Mouse (Mus musculus): ENCODE results near the gene Slc16a8. TPM values are rescaled to one million over a fixed set of nuclear protein-coding genes. Genes with fewer than 3 reads are reported as not detected.
A peak's percentile ranks its signal among the peaks of the same experiment; 100 is the strongest.

The Slc16a8 gene
- not detected in 2 replicates for total RNA-seq (2017)

DNA sequence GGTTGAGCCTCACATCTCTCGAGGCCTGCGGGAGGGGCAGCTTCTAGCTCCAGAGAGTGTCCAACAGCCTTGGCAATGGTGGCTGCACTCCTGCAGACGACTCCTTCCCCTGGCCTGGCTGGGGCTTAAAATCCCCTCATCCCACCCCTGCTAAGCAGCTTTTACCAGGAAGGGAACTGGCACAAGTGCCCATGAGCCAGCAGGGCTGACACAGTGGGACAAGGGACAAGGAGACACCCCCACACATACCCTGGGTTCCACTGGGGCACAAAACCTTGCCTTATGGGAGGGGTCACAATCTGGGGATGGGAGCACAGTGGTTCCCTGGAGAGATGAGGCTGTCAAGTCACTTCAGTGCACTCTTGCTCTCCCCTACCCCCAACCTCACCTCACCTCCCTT lies at the start of gene Slc16a8:
TSS of gene Slc16a8 (minus strand) at position 101 of the 400 bp plus-strand sequence.
- no peak for ATAC-seq (replicated peaks in 1 of 2; ENCODE audit: insufficient read depth in 1 of 2, low FRiP score in 2 of 2, low TSS enrichment in 1 of 2, low read depth in 1 of 2, poor library complexity in 2 of 2, severe bottlenecking in 2 of 2)

GRCm38 (mm10) chr15:79303725-79304124 lies 49.2 kb upstream of the Slc16a8 start:
- ATAC-seq (replicated peaks in 1 of 2; ENCODE audit: insufficient read depth in 1 of 2, low FRiP score in 2 of 2, low TSS enrichment in 1 of 2, low read depth in 1 of 2, poor library complexity in 2 of 2, severe bottlenecking in 2 of 2), result no peak

DNA sequence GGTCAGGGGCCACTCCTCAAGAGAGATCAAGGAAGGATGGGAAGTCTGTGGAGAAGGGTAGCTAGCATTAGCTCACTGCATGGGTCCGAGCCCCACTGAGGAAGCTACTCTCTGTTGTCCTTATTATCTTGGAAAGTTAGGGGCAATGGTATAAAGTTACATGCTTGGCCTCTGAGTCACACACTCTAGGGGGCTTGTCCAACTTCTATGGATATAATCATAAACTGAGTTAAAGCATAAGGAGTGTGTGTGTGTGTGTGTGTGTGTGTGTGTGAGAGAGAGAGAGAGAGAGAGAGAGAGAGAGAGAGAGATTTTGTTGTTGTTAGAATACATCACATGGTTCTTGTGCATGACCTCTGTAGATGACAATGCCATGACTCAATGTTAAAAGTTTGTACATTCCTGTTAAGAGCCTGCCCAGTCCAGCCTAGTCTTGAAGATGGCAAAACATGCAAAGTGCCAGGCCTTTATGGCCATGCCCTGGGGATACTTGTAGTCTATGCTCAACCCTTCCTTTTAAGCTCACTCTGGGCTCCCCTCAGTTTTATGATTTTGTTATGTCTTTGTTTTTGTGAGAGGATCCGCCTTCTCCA lies 45.1 kb upstream of the Slc16a8 start:
- ATAC-seq (replicated peaks in 1 of 2; ENCODE audit: insufficient read depth in 1 of 2, low FRiP score in 2 of 2, low TSS enrichment in 1 of 2, low read depth in 1 of 2, poor library complexity in 2 of 2, severe bottlenecking in 2 of 2), result no peak

GRCm38 (mm10) chr15:79298553-79298952 lies 44.0 kb upstream of the Slc16a8 start:
- ATAC-seq (replicated peaks in 1 of 2; ENCODE audit: insufficient read depth in 1 of 2, low FRiP score in 2 of 2, low TSS enrichment in 1 of 2, low read depth in 1 of 2, poor library complexity in 2 of 2, severe bottlenecking in 2 of 2), result no peak

DNA sequence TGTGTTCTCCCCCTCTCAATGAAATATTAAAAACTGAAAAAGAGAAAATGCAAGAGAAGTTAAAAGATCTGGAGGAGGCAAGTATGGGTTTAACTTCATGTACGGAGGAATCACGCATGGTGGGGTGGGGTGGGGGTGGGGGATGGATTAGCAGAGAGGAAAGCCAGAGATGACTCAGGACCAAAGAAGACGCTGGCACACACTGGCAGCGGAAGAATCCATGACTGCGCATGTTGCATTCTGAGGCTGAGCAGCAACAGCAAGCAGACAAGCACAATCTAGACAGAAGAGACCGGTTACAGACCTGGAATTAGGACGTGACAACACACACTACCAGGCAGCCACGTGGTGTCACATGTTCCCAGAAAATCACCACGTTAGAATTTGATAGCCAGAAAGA lies 38.2 kb upstream of the Slc16a8 start:
- ATAC-seq (replicated peaks in 1 of 2; ENCODE audit: insufficient read depth in 1 of 2, low FRiP score in 2 of 2, low TSS enrichment in 1 of 2, low read depth in 1 of 2, poor library complexity in 2 of 2, severe bottlenecking in 2 of 2), result no peak

DNA sequence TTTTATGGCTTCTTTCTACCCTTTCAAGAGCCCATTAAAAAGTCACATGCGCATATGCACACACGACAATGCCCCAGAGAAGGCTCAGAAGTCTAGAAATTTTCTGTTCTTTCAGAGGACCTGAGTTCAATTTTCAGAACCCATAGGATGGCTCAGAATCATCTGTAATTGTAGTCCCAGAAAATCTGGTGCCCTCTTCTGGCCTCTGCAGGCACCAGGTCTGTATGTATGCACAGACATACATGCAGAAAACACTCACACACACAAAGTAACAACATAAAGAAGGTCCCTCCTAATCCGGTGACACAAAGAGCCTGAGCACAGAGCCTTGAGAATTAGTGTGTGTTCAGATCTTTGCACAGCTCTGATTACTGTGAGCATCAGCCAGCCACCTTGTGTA lies 35.8 kb upstream of the Slc16a8 start:
- no peak for ATAC-seq (replicated peaks in 1 of 2; ENCODE audit: insufficient read depth in 1 of 2, low FRiP score in 2 of 2, low TSS enrichment in 1 of 2, low read depth in 1 of 2, poor library complexity in 2 of 2, severe bottlenecking in 2 of 2)

DNA sequence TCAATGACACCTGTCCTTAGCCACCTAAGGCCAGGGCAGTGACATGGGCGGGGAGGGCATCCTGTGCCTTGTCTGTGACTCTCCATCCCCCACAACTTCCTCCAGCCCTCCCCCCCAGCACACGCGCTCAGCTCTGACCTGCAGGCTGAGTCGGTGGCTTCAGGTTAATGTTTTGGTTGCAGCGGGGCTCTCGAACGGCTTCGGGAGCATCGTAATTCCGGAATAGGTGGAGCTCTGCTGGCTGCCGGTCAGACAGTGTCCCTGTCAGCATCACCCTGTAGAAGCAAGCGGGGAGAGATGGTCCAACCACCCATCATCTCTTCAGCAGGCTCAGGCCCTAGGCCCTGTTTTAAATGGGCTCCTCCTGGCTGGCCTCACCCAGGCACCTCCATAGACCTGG lies 34.9 kb upstream of the Slc16a8 start:
- no peak for ATAC-seq (replicated peaks in 1 of 2; ENCODE audit: insufficient read depth in 1 of 2, low FRiP score in 2 of 2, low TSS enrichment in 1 of 2, low read depth in 1 of 2, poor library complexity in 2 of 2, severe bottlenecking in 2 of 2)

GRCm38 (mm10) chr15:79288387-79288786 lies 33.8 kb upstream of the Slc16a8 start:
- ATAC-seq (replicated peaks in 1 of 2; ENCODE audit: insufficient read depth in 1 of 2, low FRiP score in 2 of 2, low TSS enrichment in 1 of 2, low read depth in 1 of 2, poor library complexity in 2 of 2, severe bottlenecking in 2 of 2), result no peak

DNA sequence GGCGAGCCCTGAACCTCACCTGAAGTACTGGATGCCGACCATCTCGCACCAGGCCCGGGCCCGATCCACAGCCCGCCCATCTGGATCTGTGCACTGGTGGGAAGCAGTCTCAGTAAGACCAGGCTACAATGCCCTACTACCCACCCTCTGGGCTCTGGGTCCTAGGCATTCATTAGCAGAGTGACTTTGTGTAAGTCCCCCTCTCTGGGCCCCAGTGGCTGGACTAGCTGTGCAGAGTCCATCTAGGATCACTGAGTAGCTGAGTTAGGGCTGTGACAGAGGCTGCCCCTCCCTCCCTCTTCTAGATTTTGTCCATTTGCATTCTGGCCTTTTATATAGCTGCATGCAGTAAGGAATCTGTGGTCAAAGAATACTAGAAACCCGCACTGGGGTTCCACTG lies 32.5 kb upstream of the Slc16a8 start:
- ATAC-seq (replicated peaks in 1 of 2; ENCODE audit: insufficient read depth in 1 of 2, low FRiP score in 2 of 2, low TSS enrichment in 1 of 2, low read depth in 1 of 2, poor library complexity in 2 of 2, severe bottlenecking in 2 of 2), result no peak

DNA sequence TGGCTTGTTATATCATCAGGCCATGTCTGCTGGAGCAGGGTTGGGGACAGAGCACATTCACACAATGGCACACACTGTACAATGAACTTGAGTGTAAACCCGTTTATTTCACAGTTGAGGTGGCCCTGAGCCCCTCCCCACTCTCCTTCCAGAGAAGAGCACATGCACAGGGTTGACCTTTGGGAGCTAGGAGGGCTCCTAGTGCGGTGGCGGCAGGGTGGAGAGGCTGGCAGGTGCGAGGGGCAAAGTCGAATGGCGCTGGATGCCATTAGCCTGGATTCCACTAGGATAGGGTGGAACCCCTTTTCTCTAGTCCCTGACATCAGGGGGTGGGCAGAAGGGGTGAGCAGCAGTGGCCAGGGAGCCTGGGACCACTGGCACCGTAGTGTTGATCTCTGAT lies 31.6 kb upstream of the Slc16a8 start:
- ATAC-seq (replicated peaks in 1 of 2; ENCODE audit: insufficient read depth in 1 of 2, low FRiP score in 2 of 2, low TSS enrichment in 1 of 2, low read depth in 1 of 2, poor library complexity in 2 of 2, severe bottlenecking in 2 of 2), result no peak

- no peak for ATAC-seq (replicated peaks in 1 of 2; ENCODE audit: insufficient read depth in 1 of 2, low FRiP score in 2 of 2, low TSS enrichment in 1 of 2, low read depth in 1 of 2, poor library complexity in 2 of 2, severe bottlenecking in 2 of 2)
Measured at GRCm38 (mm10) chr15:79285399-79285798, 30.8 kb upstream of the Slc16a8 start, which contains the start of gene Baiap2l2. Baiap2l2 (minus strand) TSS chr15:79285537.

- no peak for ATAC-seq (replicated peaks in 1 of 2; ENCODE audit: insufficient read depth in 1 of 2, low FRiP score in 2 of 2, low TSS enrichment in 1 of 2, low read depth in 1 of 2, poor library complexity in 2 of 2, severe bottlenecking in 2 of 2)
Measured at GRCm38 (mm10) chr15:79283371-79283770, 28.8 kb upstream of the Slc16a8 start.

DNA sequence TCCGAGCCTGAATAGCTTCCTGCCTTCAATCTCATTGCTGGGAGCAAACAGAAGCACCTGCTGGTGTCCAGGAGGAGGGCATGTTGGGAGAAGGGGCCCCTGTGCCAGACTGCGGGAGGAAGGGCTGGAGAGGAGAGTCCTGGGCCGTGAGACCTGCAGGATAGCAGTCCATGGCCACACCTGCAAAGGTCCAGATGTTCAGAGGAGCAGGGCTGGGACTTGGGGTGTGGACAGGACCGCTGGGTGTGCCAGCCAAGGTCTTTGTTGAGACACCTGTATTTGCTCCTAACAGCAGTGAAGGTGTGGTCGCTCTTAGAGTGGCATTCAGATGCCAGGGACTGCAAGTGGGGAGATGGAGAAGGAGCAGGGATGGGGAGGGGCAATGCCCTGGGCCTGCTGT lies 27.9 kb upstream of the Slc16a8 start:
- no peak for ATAC-seq (replicated peaks in 1 of 2; ENCODE audit: insufficient read depth in 1 of 2, low FRiP score in 2 of 2, low TSS enrichment in 1 of 2, low read depth in 1 of 2, poor library complexity in 2 of 2, severe bottlenecking in 2 of 2)

DNA sequence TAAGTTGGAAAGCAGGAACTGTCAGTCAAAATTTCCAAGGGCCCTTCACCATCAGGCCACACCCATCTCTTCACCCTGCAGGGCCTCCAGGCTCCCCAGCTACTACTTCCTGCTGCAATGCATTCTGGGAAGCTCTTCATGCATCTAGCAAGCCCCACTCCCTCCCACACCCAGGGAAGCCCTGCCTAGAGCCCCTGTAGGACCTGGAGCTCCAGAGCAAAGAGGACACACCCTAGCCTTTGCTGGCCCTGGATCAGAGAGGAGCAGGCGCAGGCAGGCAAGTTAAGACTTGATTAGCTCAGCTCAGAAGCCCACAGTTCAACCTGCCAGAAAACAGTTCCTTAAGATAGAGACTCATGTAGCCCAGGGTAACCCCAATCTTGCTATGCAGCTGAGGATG lies 26.8 kb upstream of the Slc16a8 start:
- ATAC-seq (replicated peaks in 1 of 2; ENCODE audit: insufficient read depth in 1 of 2, low FRiP score in 2 of 2, low TSS enrichment in 1 of 2, low read depth in 1 of 2, poor library complexity in 2 of 2, severe bottlenecking in 2 of 2), result peak; percentile 63 to 64

GRCm38 (mm10) chr15:79280850-79281249 lies 26.3 kb upstream of the Slc16a8 start:
- no peak for ATAC-seq (replicated peaks in 1 of 2; ENCODE audit: insufficient read depth in 1 of 2, low FRiP score in 2 of 2, low TSS enrichment in 1 of 2, low read depth in 1 of 2, poor library complexity in 2 of 2, severe bottlenecking in 2 of 2)

DNA sequence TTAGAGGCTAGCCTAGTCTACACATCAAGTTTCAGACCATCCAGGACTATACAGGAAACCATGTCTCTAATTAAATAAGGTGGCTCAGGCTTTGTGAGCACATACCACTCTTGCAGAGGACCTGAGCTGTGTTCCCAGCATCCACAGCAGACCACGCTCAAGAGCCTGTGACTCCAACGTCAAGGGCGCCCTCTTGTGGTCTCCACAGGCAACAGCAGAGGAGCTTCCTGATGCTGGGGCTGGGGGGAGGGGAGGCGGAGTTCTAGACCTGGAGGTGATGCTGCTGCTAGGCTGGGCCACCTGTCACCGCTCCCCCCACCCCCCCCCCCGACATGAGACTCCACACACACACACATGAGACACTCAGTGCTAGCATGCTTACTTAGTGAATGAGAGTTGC lies 25.6 kb upstream of the Slc16a8 start:
- no peak for ATAC-seq (replicated peaks in 1 of 2; ENCODE audit: insufficient read depth in 1 of 2, low FRiP score in 2 of 2, low TSS enrichment in 1 of 2, low read depth in 1 of 2, poor library complexity in 2 of 2, severe bottlenecking in 2 of 2)

GRCm38 (mm10) chr15:79277728-79278127 lies 23.2 kb upstream of the Slc16a8 start:
- no peak for ATAC-seq (replicated peaks in 1 of 2; ENCODE audit: insufficient read depth in 1 of 2, low FRiP score in 2 of 2, low TSS enrichment in 1 of 2, low read depth in 1 of 2, poor library complexity in 2 of 2, severe bottlenecking in 2 of 2)

GRCm38 (mm10) chr15:79273020-79273419 lies 18.5 kb upstream of the Slc16a8 start:
- no peak for ATAC-seq (replicated peaks in 1 of 2; ENCODE audit: insufficient read depth in 1 of 2, low FRiP score in 2 of 2, low TSS enrichment in 1 of 2, low read depth in 1 of 2, poor library complexity in 2 of 2, severe bottlenecking in 2 of 2)

DNA sequence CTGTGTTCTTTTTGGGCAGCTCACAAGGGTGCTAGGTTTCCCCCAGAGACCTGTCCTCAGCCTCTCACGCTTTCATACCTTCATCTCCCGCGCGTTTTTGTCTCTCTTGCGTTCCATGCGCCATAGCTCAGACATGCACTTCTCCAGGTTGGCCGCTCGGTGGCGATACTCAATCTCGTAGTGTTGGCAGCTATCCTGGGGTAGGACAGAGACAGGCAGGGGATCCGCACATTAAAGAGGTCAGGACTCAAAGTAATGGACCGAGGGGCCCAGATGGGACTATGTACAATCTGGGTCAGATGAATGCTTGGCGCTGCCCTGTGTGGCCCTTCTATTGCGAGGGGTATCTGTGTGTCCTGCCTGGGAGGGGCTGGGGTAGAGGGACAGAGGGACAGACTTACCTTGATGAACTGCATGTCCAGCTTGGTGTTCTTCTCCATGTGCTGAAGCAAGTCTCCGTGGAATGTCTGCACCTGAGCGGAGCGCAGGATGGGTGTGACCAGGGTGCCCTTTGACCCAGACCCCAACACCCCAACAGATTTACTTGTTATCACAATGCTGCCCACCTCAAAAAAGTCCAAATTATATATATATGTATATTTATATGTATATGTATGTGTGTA lies 16.7 kb upstream of the Slc16a8 start:
- peak; percentile 62 to 63 for ATAC-seq (replicated peaks in 1 of 2; ENCODE audit: insufficient read depth in 1 of 2, low FRiP score in 2 of 2, low TSS enrichment in 1 of 2, low read depth in 1 of 2, poor library complexity in 2 of 2, severe bottlenecking in 2 of 2)
